Mouse (Mus musculus): Measurements from ENCODE around the gene Cdh22. TPM values are rescaled to one million over a fixed set of nuclear protein-coding genes. Genes with fewer than 3 reads are reported as not detected.

Gene Cdh22
- polyA plus RNA-seq, 1 experiment, result 0.19 TPM

- H3K4me1 ChIP-seq (ENCODE audit: control insufficient read depth, insufficient read depth, low read length), result no peaks in the 10 kb centered on the region
- H3K36me3 ChIP-seq (ENCODE audit: control insufficient read depth, insufficient read depth, low read length), result no peaks in the 10 kb centered on the region
- H3K27ac ChIP-seq (ENCODE audit: insufficient read depth, low read depth, low read length), result no peak overlapping the region
- no peaks in the 10 kb centered on the region; the same call in 1 of the 2 replicates for H3K27me3 ChIP-seq (replicated peaks; ENCODE audit: control insufficient read depth, insufficient read depth, low read length)
- no peak for DNase-seq
- no peak overlapping the region for H3K4me3 ChIP-seq (ENCODE audit: insufficient read depth, low read depth, low read length)
- WGBS, result 61% methylated on average over 10 of the region's 10 CpGs
- no peak for TF ChIP-seq CTCF (conservative IDR thresholded peaks at IDR 0.05; ENCODE audit: insufficient read depth, insufficient read length, low read depth, low read length)
- no peak for TF ChIP-seq POLR2A (IDR thresholded peaks at IDR 0.05; ENCODE audit: low read depth, low read length)
Measured at GRCm38 (mm10) chr2:165179231-165179630, 55.4 kb downstream of the Cdh22 start.

- no peak for DNase-seq
- no peaks in the 10 kb centered on the region; the same call in 1 of the 2 replicates for H3K27me3 ChIP-seq (replicated peaks; ENCODE audit: control insufficient read depth, insufficient read depth, low read length)
- 21% methylated on average over 9 of the region's 9 CpGs for WGBS
- no peak overlapping the region for H3K27ac ChIP-seq (ENCODE audit: insufficient read depth, low read depth, low read length)
- no peak overlapping the region for H3K4me3 ChIP-seq (ENCODE audit: insufficient read depth, low read depth, low read length)
- H3K36me3 ChIP-seq (ENCODE audit: control insufficient read depth, insufficient read depth, low read length), result no peaks in the 10 kb centered on the region
- no peaks in the 10 kb centered on the region for H3K4me1 ChIP-seq (ENCODE audit: control insufficient read depth, insufficient read depth, low read length)
- TF ChIP-seq POLR2A (IDR thresholded peaks at IDR 0.05; ENCODE audit: low read depth, low read length) (no peak), CTCF (conservative IDR thresholded peaks at IDR 0.05; ENCODE audit: insufficient read depth, insufficient read length, low read depth, low read length) (no peak)
Measured at GRCm38 (mm10) chr2:165176965-165177364, 57.7 kb downstream of the Cdh22 start.

GRCm38 (mm10) chr2:165166664-165167435 lies 67.8 kb downstream of the Cdh22 start:
- no peaks in the 10 kb centered on the region for H3K27me3 ChIP-seq (replicated peaks; ENCODE audit: control insufficient read depth, insufficient read depth, low read length)
- WGBS, result 7% methylated on average over 18 of the region's 18 CpGs
- TF ChIP-seq CTCF (conservative IDR thresholded peaks at IDR 0.05; ENCODE audit: insufficient read depth, insufficient read length, low read depth, low read length) (no peak), POLR2A (IDR thresholded peaks at IDR 0.05; ENCODE audit: low read depth, low read length) (no peak)
- H3K4me1 ChIP-seq (ENCODE audit: control insufficient read depth, insufficient read depth, low read length), result no peaks in the 10 kb centered on the region
- H3K36me3 ChIP-seq (ENCODE audit: control insufficient read depth, insufficient read depth, low read length), result no peaks in the 10 kb centered on the region
- no peak overlapping the region for H3K4me3 ChIP-seq (ENCODE audit: insufficient read depth, low read depth, low read length)
- no peak for DNase-seq
- no peak overlapping the region for H3K27ac ChIP-seq (ENCODE audit: insufficient read depth, low read depth, low read length)

- TF ChIP-seq POLR2A (IDR thresholded peaks at IDR 0.05; ENCODE audit: low read depth, low read length), result no peak
- no peak for TF ChIP-seq CTCF (conservative IDR thresholded peaks at IDR 0.05; ENCODE audit: insufficient read depth, insufficient read length, low read depth, low read length)
- Histone ChIP-seq H3K36me3 (ENCODE audit: control insufficient read depth, insufficient read depth, low read length) (no peaks in the 10 kb centered on the region), H3K4me3 (ENCODE audit: insufficient read depth, low read depth, low read length) (no peak overlapping the region), H3K4me1 (ENCODE audit: control insufficient read depth, insufficient read depth, low read length) (no peaks in the 10 kb centered on the region), H3K27me3 (replicated peaks; ENCODE audit: control insufficient read depth, insufficient read depth, low read length) (no peaks in the 10 kb centered on the region), H3K27ac (ENCODE audit: insufficient read depth, low read depth, low read length) (no peak overlapping the region)
- WGBS, result 11% methylated on average over 5 of the region's 5 CpGs
- no peak for DNase-seq
Measured at GRCm38 (mm10) chr2:165162221-165162620, 72.4 kb downstream of the Cdh22 start.

GRCm38 (mm10) chr2:165160466-165160865 lies 74.2 kb downstream of the Cdh22 start:
- Histone ChIP-seq H3K4me3 (ENCODE audit: insufficient read depth, low read depth, low read length) (no peak overlapping the region), H3K27ac (ENCODE audit: insufficient read depth, low read depth, low read length) (no peak overlapping the region), H3K36me3 (ENCODE audit: control insufficient read depth, insufficient read depth, low read length) (no peaks in the 10 kb centered on the region), H3K27me3 (replicated peaks; ENCODE audit: control insufficient read depth, insufficient read depth, low read length) (no peaks in the 10 kb centered on the region), H3K4me1 (ENCODE audit: control insufficient read depth, insufficient read depth, low read length) (no peaks in the 10 kb centered on the region)
- peak; percentile 31 for DNase-seq
- WGBS, result 13% methylated on average over 5 of the region's 5 CpGs
- TF ChIP-seq POLR2A (IDR thresholded peaks at IDR 0.05; ENCODE audit: low read depth, low read length) (no peak), CTCF (conservative IDR thresholded peaks at IDR 0.05; ENCODE audit: insufficient read depth, insufficient read length, low read depth, low read length) (no peak)

- no peak overlapping the region for H3K4me3 ChIP-seq (ENCODE audit: insufficient read depth, low read depth, low read length)
- no peaks in the 10 kb centered on the region for H3K27me3 ChIP-seq (replicated peaks; ENCODE audit: control insufficient read depth, insufficient read depth, low read length)
- DNase-seq, result peak; percentile 49
- no peaks in the 10 kb centered on the region for H3K36me3 ChIP-seq (ENCODE audit: control insufficient read depth, insufficient read depth, low read length)
- H3K27ac ChIP-seq (ENCODE audit: insufficient read depth, low read depth, low read length), result no peak overlapping the region
- TF ChIP-seq POLR2A (IDR thresholded peaks at IDR 0.05; ENCODE audit: low read depth, low read length) (no peak), CTCF (conservative IDR thresholded peaks at IDR 0.05; ENCODE audit: insufficient read depth, insufficient read length, low read depth, low read length) (no peak)
- H3K4me1 ChIP-seq (ENCODE audit: control insufficient read depth, insufficient read depth, low read length), result no peaks in the 10 kb centered on the region
- WGBS, result 18% methylated on average over 15 of the region's 15 CpGs
Measured at GRCm38 (mm10) chr2:165159055-165159688, 75.5 kb downstream of the Cdh22 start.

- Histone ChIP-seq H3K27ac (ENCODE audit: insufficient read depth, low read depth, low read length) (no peak overlapping the region), H3K4me1 (ENCODE audit: control insufficient read depth, insufficient read depth, low read length) (no peaks in the 10 kb centered on the region), H3K27me3 (replicated peaks; ENCODE audit: control insufficient read depth, insufficient read depth, low read length) (no peaks in the 10 kb centered on the region), H3K36me3 (ENCODE audit: control insufficient read depth, insufficient read depth, low read length) (no peaks in the 10 kb centered on the region), H3K4me3 (ENCODE audit: insufficient read depth, low read depth, low read length) (no peak overlapping the region)
- WGBS, result 58% methylated on average over 4 of the region's 4 CpGs
- no peak for DNase-seq
- TF ChIP-seq POLR2A (IDR thresholded peaks at IDR 0.05; ENCODE audit: low read depth, low read length) (no peak), CTCF (conservative IDR thresholded peaks at IDR 0.05; ENCODE audit: insufficient read depth, insufficient read length, low read depth, low read length) (no peak)
Measured at GRCm38 (mm10) chr2:165158317-165158716, 76.3 kb downstream of the Cdh22 start.

All from kidney, adult 2 months (tissue).